Mouse (Mus musculus) brain, embryonic 14.5 days (tissue): ENCODE results near the gene Pianp.

Experiments used
- CTCF ChIP-seq: fragments of 200-500 bp; IDR thresholded peaks from 2 replicates; pipeline ENCODE4 v1.5.1; 2012; ENCODE audit warnings: inconsistent platforms, mild to moderate bottlenecking, moderate library complexity, borderline replicate concordance; ENCODE audit not compliant: insufficient read depth, insufficient read length; ENCODE audit errors: extremely low read depth
- POLR2A ChIP-seq: fragments of 200-500 bp; IDR thresholded peaks from 2 replicates; pipeline ENCODE4 v1.6.1; 2012; ENCODE audit warnings: mild to moderate bottlenecking, inconsistent platforms, borderline replicate concordance; ENCODE audit not compliant: poor library complexity, insufficient read depth, insufficient read length, severe bottlenecking; ENCODE audit errors: extremely low read depth

GRCm38 (mm10) chr6:124965747-124966146 lies 30.7 kb upstream of the Pianp start:
- TF ChIP-seq POLR2A: no peak
- no peak for TF ChIP-seq CTCF
